Mouse (Mus musculus) Patski (cell line): ENCODE measurements around the gene Plxna2. TPM values are rescaled to one million over a fixed set of nuclear protein-coding genes. Genes with fewer than 3 reads are reported as not detected.

Source experiments
- ATAC-seq: fragments of 100-300 bp; one replicate; pipeline ENCODE4 v1.8.0; 2021
- CTCF ChIA-PET: fragments of 350-600 bp; sonication (Branson Sonifier 250); formaldehyde crosslinking; loops from one replicate; lab custom pipeline; 2022; ENCODE audit warnings: inconsistent platforms; lab: Charles Lee
- POLR2A ChIA-PET: fragments of 350-600 bp; sonication (Branson Sonifier 250); formaldehyde crosslinking; loops from one replicate; lab custom pipeline; 2022; ENCODE audit warnings: antibody characterized with exemption, inconsistent platforms; lab: Charles Lee
- DNase-seq: peaks from one replicate; pipeline ENCODE4 v3.0.0-alpha.2; 2011; ENCODE audit warnings: low read depth, low spot score
- H3K27me3 ChIP-seq: fragments of 371-371 bp; one replicate; pipeline ENCODE4 v1.5.1; 2021
- CTCF ChIP-seq: fragments of 100-300 bp; IDR thresholded peaks from one replicate; pipeline ENCODE4 v1.5.1; 2021
- in situ Hi-C: fragments of 300-500 bp; cut with MboI; formaldehyde crosslinking; loops from 3 replicates; pipeline ENCODE4 v1.11.1; 2018; ENCODE audit warnings: low pct_unique_long_range_greater_than_20kb, mixed read lengths
- polyA plus RNA-seq: library from polyadenylated mRNA; unstranded; gene quantifications from one replicate; pipeline ENCODE4 v1.2.3, GENCODE M21; 2021

The Plxna2 gene
- polyA plus RNA-seq, 1 experiment from 2014 or later, result 26.2 TPM

- no peak for TF ChIP-seq CTCF
- ATAC-seq, result no peak
- H3K27me3 ChIP-seq, result no peaks in the 10 kb centered on the region
- in situ Hi-C loops, result no loop called here
- CTCF ChIA-PET, result interaction anchor here (1.1 to 1.2 kb wide), 2 partner anchors 21 to 158 kb away, joined by 3 to 4 read pairs; no protein-coding TSS in a partner anchor
- DNase-seq, result peak; percentile 22
- POLR2A ChIA-PET, result no interaction called here
These were observed 163.5 kb downstream of the Plxna2 start for GRCm38 (mm10) chr1:194781556-194781955.

- H3K27me3 ChIP-seq, result no peaks in the 10 kb centered on the region
- DNase-seq (peak; percentile 19), ATAC-seq (peak; percentile 49)
- ChIA-PET CTCF (interaction anchor here (1.1 to 1.2 kb wide), 2 partner anchors 22 to 158 kb away, joined by 3 to 4 read pairs; no protein-coding TSS in a partner anchor), POLR2A (no interaction called here)
- TF ChIP-seq CTCF, result no peak
- in situ Hi-C loops, result no loop called here
These were observed 164.3 kb downstream of the Plxna2 start for GRCm38 (mm10) chr1:194782325-194782724.

GRCm38 (mm10) chr1:194787626-194788025, 169.6 kb downstream of the Plxna2 start:
- CTCF ChIA-PET, result interaction anchor here (1.7 kb wide), 1 partner anchor 10 kb away, joined by 4 read pairs; no protein-coding TSS in a partner anchor
- in situ Hi-C loops, result no loop called here
- TF ChIP-seq CTCF, result no peak
- no peaks in the 10 kb centered on the region for H3K27me3 ChIP-seq
- ATAC-seq, result no peak
- no peak for DNase-seq
- POLR2A ChIA-PET, result no interaction called here

DNA sequence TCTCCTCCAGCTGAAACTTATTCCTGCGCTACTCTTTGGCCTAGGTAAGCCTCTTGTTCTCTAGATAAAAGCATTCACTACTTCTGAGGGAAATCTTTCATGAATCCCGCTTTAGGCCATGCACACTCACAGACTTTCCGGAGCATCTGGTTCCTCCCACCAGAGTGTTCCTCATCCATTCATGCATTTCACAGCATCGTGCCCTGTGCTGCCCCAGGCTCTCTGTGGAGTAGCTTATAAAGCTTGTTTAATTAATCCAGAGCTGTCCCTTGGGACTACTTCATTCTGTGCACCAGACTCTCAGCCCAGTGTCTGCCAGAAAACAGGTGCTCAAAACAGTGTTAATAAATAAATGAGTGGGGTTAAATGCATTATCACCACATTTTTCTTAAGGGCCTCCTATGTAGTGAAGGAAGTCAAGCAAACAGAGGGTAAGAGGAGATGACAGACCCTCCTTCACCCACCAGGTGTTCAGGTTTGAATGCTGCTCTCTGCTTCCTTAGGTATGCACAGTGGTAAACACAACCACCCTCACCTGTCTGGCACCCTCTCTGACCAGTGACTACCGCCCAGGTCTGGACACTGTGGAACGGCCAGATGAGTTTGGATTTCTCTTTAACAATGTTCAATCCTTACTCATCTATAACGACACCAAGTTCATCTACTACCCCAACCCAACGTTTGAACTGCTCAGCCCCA, 175.4 kb downstream of the Plxna2 start:
- no peak for ATAC-seq
- ChIA-PET POLR2A (no interaction called here), CTCF (interaction anchor here (0.6 to 0.9 kb wide), 2 partner anchors 17 to 19 kb away, joined by 3 read pairs; no protein-coding TSS in a partner anchor)
- DNase-seq, result no peak
- TF ChIP-seq CTCF, result no peak
- in situ Hi-C loops, result no loop called here
- no peaks in the 10 kb centered on the region for H3K27me3 ChIP-seq

- no peaks in the 10 kb centered on the region for H3K27me3 ChIP-seq
- TF ChIP-seq CTCF, result no peak
- ChIA-PET CTCF (no interaction called here), POLR2A (no interaction called here)
- in situ Hi-C loops, result no loop called here
- no peak for ATAC-seq
- DNase-seq, result no peak
These were observed 177.3 kb downstream of the Plxna2 start for GRCm38 (mm10) chr1:194795316-194795715.

GRCm38 (mm10) chr1:194797843-194798242, 179.8 kb downstream of the Plxna2 start:
- POLR2A ChIA-PET, result no interaction called here
- no peak for TF ChIP-seq CTCF
- CTCF ChIA-PET, result interaction anchor here (1.4 kb wide), 1 partner anchor 18 kb away, joined by 4 read pairs; no protein-coding TSS in a partner anchor
- ATAC-seq, result no peak
- H3K27me3 ChIP-seq, result no peaks in the 10 kb centered on the region
- in situ Hi-C loops, result no loop called here
- no peak for DNase-seq

DNA sequence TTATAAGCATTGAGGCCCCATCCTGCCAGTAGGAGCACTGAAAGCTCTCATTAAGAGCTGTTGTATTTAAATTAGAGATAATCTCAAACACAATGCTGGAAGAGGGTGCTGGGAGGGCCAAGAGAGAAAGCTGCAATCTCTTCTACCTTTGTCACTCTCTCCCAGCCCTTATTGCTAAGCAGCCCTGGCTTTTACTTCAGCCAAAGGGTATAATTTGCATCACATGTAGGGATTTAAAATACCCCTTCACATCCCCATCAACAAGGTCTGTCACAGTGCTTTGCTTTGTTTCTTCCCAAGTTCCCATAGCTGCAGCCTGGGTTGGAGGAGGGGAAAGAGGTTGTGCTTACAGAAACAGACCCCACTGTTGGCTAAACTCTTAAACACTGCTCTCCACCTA, 180.5 kb downstream of the Plxna2 start:
- ATAC-seq (no peak), DNase-seq (no peak)
- H3K27me3 ChIP-seq, result no peaks in the 10 kb centered on the region
- ChIA-PET CTCF (no interaction called here), POLR2A (no interaction called here)
- no peak for TF ChIP-seq CTCF
- in situ Hi-C loops, result no loop called here

GRCm38 (mm10) chr1:194808261-194808660, 190.2 kb downstream of the Plxna2 start:
- no peak for ATAC-seq
- in situ Hi-C loops, result no loop called here
- no peak for TF ChIP-seq CTCF
- no peaks in the 10 kb centered on the region for H3K27me3 ChIP-seq
- POLR2A ChIA-PET, result interaction anchor here (0.5 kb wide), 1 partner anchor 201 kb away, joined by 4 read pairs; no protein-coding TSS in a partner anchor
- CTCF ChIA-PET, result interaction anchor here (1.1 to 1.8 kb wide), 2 partner anchors 8 to 154 kb away, joined by 3 to 6 read pairs; no protein-coding TSS in a partner anchor
- DNase-seq, result no peak

- ATAC-seq (no peak), DNase-seq (no peak)
- in situ Hi-C loops, result no loop called here
- ChIA-PET CTCF (interaction anchor here (1.1 to 1.8 kb wide), 2 partner anchors 8 to 154 kb away, joined by 3 to 6 read pairs; no protein-coding TSS in a partner anchor), POLR2A (interaction anchor here (0.5 kb wide), 1 partner anchor 201 kb away, joined by 4 read pairs; no protein-coding TSS in a partner anchor)
- TF ChIP-seq CTCF, result no peak
- no peaks in the 10 kb centered on the region for H3K27me3 ChIP-seq
These were observed 190.7 kb downstream of the Plxna2 start for GRCm38 (mm10) chr1:194808681-194809080.

DNA sequence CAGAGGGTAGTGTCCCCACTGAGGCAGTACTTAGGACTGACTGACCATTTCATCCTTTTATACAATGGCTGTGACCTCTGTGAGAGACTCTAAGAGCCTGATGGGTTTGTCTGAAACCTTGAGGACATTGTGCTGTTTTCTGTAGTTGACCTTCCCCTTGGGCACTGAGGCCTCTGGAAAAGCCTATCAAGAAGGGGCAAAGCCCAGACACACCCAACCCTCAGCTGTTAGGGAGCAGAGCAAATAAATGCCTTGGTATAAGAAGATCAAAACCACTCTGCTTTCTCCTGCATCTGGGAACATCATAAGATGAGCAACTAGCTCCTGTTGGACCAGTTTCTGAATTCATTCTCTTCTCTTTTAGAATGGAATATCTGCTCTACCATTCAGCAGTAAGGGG, 191.6 kb downstream of the Plxna2 start:
- in situ Hi-C loops, result no loop called here

GRCm38 (mm10) chr1:194814187-194814586, 196.2 kb downstream of the Plxna2 start:
- TF ChIP-seq CTCF, result no peak
- POLR2A ChIA-PET, result no interaction called here
- in situ Hi-C loops, result no loop called here
- DNase-seq, result no peak
- ATAC-seq, result no peak
- CTCF ChIA-PET, result interaction anchor here (0.7 to 1.4 kb wide), 3 partner anchors 8 to 15 kb away, joined by 3 to 4 read pairs (median 3); no protein-coding TSS in a partner anchor
- H3K27me3 ChIP-seq, result no peaks in the 10 kb centered on the region

More for the DNA sequence above, 191.6 kb downstream of the Plxna2 start:
- no peaks in the 10 kb centered on the region for H3K27me3 ChIP-seq
- DNase-seq, result no peak
- ChIA-PET POLR2A (no interaction called here), CTCF (no interaction called here)
- TF ChIP-seq CTCF, result no peak
- ATAC-seq, result no peak
